Mouse (Mus musculus): ENCODE results near the gene Ror1. TPM values are rescaled to one million over a fixed set of nuclear protein-coding genes. Genes with fewer than 3 reads are reported as not detected.

The Ror1 gene
- polyA plus RNA-seq, 1 experiment from 2014 or later, result 4.0 TPM

- H3K9me3 ChIP-seq (ENCODE audit: control insufficient read depth, low read length), result no peaks in the 10 kb centered on the region
- H3K4me2 ChIP-seq (ENCODE audit: low read depth, low read length), result no peak overlapping the region
- no peak overlapping the region for H3K9ac ChIP-seq (ENCODE audit: low read depth, low read length)
- H3K36me3 ChIP-seq (ENCODE audit: control insufficient read depth, insufficient read depth, low read length), result no peaks in the 10 kb centered on the region
- no peak overlapping the region for H3K4me3 ChIP-seq (ENCODE audit: low read length)
- H3K27me3 ChIP-seq (replicated peaks; ENCODE audit: control insufficient read depth, insufficient read depth, low read length), result no peaks in the 10 kb centered on the region
- ATAC-seq, result no peak
- no peak overlapping the region for H3K27ac ChIP-seq (ENCODE audit: low read length)
- 64% methylated on average over 4 of the region's 4 CpGs for WGBS
- H3K4me1 ChIP-seq (ENCODE audit: control insufficient read depth, insufficient read depth, low read length), result peaks cover 5% of the 10 kb centered on the region; the same call in 1 of the 2 replicates
These were observed 115.7 kb downstream of the Ror1 start for GRCm38 (mm10) chr4:100211331-100211730.

GRCm38 (mm10) chr4:100214324-100215215 lies 119.0 kb downstream of the Ror1 start:
- H3K4me3 ChIP-seq (ENCODE audit: low read length), result no peak overlapping the region
- no peak overlapping the region for H3K27ac ChIP-seq (ENCODE audit: low read length)
- 49% methylated on average over 13 of the region's 13 CpGs for WGBS
- peaks cover 8% of the 10 kb centered on the region; the same call in 1 of the 2 replicates for H3K4me1 ChIP-seq (ENCODE audit: control insufficient read depth, insufficient read depth, low read length)
- no peaks in the 10 kb centered on the region for H3K27me3 ChIP-seq (replicated peaks; ENCODE audit: control insufficient read depth, insufficient read depth, low read length)
- ATAC-seq, result peak; percentile 66
- H3K36me3 ChIP-seq (ENCODE audit: control insufficient read depth, insufficient read depth, low read length), result no peaks in the 10 kb centered on the region
- H3K9me3 ChIP-seq (ENCODE audit: control insufficient read depth, low read length), result no peaks in the 10 kb centered on the region
- H3K4me2 ChIP-seq (ENCODE audit: low read depth, low read length), result no peak overlapping the region
- no peak overlapping the region for H3K9ac ChIP-seq (ENCODE audit: low read depth, low read length)

DNA sequence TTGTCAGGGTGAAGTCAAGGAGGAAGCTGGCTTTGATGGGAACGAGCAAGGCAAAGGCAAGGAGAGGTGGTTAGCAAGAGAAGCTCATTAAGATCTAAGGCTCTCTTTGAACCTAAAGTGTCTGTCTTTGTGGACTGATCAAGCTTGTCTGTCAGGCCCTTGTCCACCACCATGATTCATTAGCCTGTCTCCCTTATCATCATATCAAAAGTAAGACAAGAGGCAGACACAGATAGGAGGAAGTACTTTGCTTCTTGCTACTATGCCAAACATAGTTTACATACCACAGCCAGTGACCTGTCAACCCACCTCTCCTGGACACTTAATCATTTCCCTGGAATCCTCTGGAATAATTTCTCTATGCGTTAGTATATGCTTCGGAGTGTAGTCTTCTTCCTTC lies 121.0 kb downstream of the Ror1 start:
- H3K36me3 ChIP-seq (ENCODE audit: control insufficient read depth, insufficient read depth, low read length), result no peaks in the 10 kb centered on the region
- no peaks in the 10 kb centered on the region for H3K9me3 ChIP-seq (ENCODE audit: control insufficient read depth, low read length)
- H3K27ac ChIP-seq (ENCODE audit: low read length), result no peak overlapping the region
- WGBS, result 52% methylated on average over 3 of the region's 3 CpGs
- H3K27me3 ChIP-seq (replicated peaks; ENCODE audit: control insufficient read depth, insufficient read depth, low read length), result no peaks in the 10 kb centered on the region
- no peak overlapping the region for H3K9ac ChIP-seq (ENCODE audit: low read depth, low read length)
- H3K4me2 ChIP-seq (ENCODE audit: low read depth, low read length), result no peak overlapping the region
- peaks cover 8% of the 10 kb centered on the region; the same call in 1 of the 2 replicates for H3K4me1 ChIP-seq (ENCODE audit: control insufficient read depth, insufficient read depth, low read length)
- no peak overlapping the region for H3K4me3 ChIP-seq (ENCODE audit: low read length)
- no peak for ATAC-seq

- H3K27ac ChIP-seq (ENCODE audit: low read length), result no peak overlapping the region
- H3K27me3 ChIP-seq (replicated peaks; ENCODE audit: control insufficient read depth, insufficient read depth, low read length), result no peaks in the 10 kb centered on the region
- no peaks in the 10 kb centered on the region for H3K36me3 ChIP-seq (ENCODE audit: control insufficient read depth, insufficient read depth, low read length)
- no peaks in the 10 kb centered on the region for H3K9me3 ChIP-seq (ENCODE audit: control insufficient read depth, low read length)
- H3K4me2 ChIP-seq (ENCODE audit: low read depth, low read length), result no peak overlapping the region
- ATAC-seq, result no peak
- H3K9ac ChIP-seq (ENCODE audit: low read depth, low read length), result no peak overlapping the region
- no peak overlapping the region for H3K4me3 ChIP-seq (ENCODE audit: low read length)
- peaks cover 14% of the 10 kb centered on the region for H3K4me1 ChIP-seq (ENCODE audit: control insufficient read depth, insufficient read depth, low read length)
- 63% methylated on average over 4 of the region's 4 CpGs for WGBS
These were observed 123.4 kb downstream of the Ror1 start for GRCm38 (mm10) chr4:100219026-100219425.

GRCm38 (mm10) chr4:100219599-100219998 lies 124.0 kb downstream of the Ror1 start:
- H3K36me3 ChIP-seq (ENCODE audit: control insufficient read depth, insufficient read depth, low read length), result no peaks in the 10 kb centered on the region
- ATAC-seq, result no peak
- H3K27ac ChIP-seq (ENCODE audit: low read length), result no peak overlapping the region
- no peak overlapping the region for H3K4me3 ChIP-seq (ENCODE audit: low read length)
- no peaks in the 10 kb centered on the region for H3K9me3 ChIP-seq (ENCODE audit: control insufficient read depth, low read length)
- H3K9ac ChIP-seq (ENCODE audit: low read depth, low read length), result no peak overlapping the region
- H3K4me2 ChIP-seq (ENCODE audit: low read depth, low read length), result no peak overlapping the region
- H3K4me1 ChIP-seq (ENCODE audit: control insufficient read depth, insufficient read depth, low read length), result peaks cover 10% of the 10 kb centered on the region
- WGBS, result 78% methylated on average over 4 of the region's 4 CpGs
- no peaks in the 10 kb centered on the region for H3K27me3 ChIP-seq (replicated peaks; ENCODE audit: control insufficient read depth, insufficient read depth, low read length)

DNA sequence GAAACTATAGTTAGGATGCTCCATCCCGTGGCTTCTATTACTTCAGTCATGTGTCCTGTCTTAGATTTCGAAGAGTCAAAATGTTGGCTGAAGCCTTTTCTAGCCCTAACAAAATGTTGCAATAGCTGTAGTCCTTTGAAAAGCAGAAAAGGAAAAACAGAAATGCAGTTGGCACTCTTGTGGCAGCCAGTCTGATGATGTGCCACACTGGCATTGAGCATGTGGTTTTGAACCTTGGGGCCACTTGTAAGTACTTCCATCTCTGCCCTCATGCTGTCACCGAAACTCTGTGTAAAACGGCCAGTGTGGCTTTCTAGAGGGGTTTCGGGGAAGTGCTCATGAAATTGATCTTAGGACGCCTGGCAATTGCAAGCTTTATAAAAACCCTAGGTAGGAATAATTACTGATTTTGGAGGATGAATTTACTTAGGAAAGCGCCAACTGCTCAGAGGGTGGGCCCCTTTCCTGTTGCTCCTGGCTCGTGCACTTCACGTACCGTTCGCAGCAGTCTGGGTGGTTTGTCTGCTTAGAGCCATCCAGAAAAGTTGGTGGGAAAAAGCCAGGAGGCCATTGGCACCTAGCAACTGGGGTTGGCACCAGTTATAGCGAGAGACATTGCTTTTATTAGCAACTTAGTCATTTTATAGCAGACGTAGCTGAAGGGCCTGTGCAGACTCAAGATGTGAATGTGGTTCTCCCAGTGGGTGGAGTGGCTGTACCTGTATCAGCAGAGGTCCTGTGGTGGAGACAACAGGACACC lies 126.6 kb downstream of the Ror1 start:
- no peak for ATAC-seq
- 76% methylated on average over 13 of the region's 13 CpGs for WGBS

DNA sequence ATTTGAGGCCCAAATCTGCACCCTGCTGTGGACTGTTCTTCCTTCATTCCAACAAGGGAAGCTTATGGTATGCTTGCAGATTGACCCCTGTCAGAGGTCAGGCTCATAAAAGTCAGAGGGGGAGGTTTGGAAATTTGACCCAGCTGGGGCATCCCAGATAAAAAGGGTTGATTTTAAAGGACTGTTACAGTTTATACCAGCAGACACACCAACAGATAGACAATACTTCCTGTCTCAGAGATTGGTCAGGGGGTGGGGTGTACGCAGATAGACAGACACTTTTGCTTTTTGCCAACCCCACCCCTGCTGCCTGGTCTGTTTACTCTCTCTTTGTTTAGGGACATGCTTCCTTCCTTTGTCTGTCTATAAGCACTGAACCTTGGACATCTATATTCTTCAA lies 127.9 kb downstream of the Ror1 start:
- Histone ChIP-seq H3K27me3 (replicated peaks; ENCODE audit: control insufficient read depth, insufficient read depth, low read length) (no peaks in the 10 kb centered on the region), H3K9me3 (ENCODE audit: control insufficient read depth, low read length) (no peaks in the 10 kb centered on the region), H3K27ac (ENCODE audit: low read length) (no peak overlapping the region), H3K4me3 (ENCODE audit: low read length) (no peak overlapping the region), H3K36me3 (ENCODE audit: control insufficient read depth, insufficient read depth, low read length) (no peaks in the 10 kb centered on the region), H3K4me2 (ENCODE audit: low read depth, low read length) (no peak overlapping the region), H3K9ac (ENCODE audit: low read depth, low read length) (no peak overlapping the region), H3K4me1 (ENCODE audit: control insufficient read depth, insufficient read depth, low read length) (peaks cover 6% of the 10 kb centered on the region)
- ATAC-seq, result peak; percentile 44
- 43% methylated on average over 1 of the region's 1 CpGs for WGBS

More for the DNA sequence above, 126.6 kb downstream of the Ror1 start:
- no peak overlapping the region for H3K4me2 ChIP-seq (ENCODE audit: low read depth, low read length)
- no peak overlapping the region for H3K4me3 ChIP-seq (ENCODE audit: low read length)
- no peaks in the 10 kb centered on the region for H3K9me3 ChIP-seq (ENCODE audit: control insufficient read depth, low read length)
- no peaks in the 10 kb centered on the region for H3K36me3 ChIP-seq (ENCODE audit: control insufficient read depth, insufficient read depth, low read length)
- peaks cover 6% of the 10 kb centered on the region for H3K4me1 ChIP-seq (ENCODE audit: control insufficient read depth, insufficient read depth, low read length)
- no peak overlapping the region for H3K9ac ChIP-seq (ENCODE audit: low read depth, low read length)
- H3K27ac ChIP-seq (ENCODE audit: low read length), result no peak overlapping the region
- H3K27me3 ChIP-seq (replicated peaks; ENCODE audit: control insufficient read depth, insufficient read depth, low read length), result no peaks in the 10 kb centered on the region

GRCm38 (mm10) chr4:100223965-100224364 lies 128.4 kb downstream of the Ror1 start:
- Histone ChIP-seq H3K4me1 (ENCODE audit: control insufficient read depth, insufficient read depth, low read length) (peaks cover 6% of the 10 kb centered on the region), H3K9ac (ENCODE audit: low read depth, low read length) (no peak overlapping the region), H3K9me3 (ENCODE audit: control insufficient read depth, low read length) (no peaks in the 10 kb centered on the region), H3K36me3 (ENCODE audit: control insufficient read depth, insufficient read depth, low read length) (no peaks in the 10 kb centered on the region), H3K4me2 (ENCODE audit: low read depth, low read length) (no peak overlapping the region), H3K27ac (ENCODE audit: low read length) (no peak overlapping the region), H3K4me3 (ENCODE audit: low read length) (no peak overlapping the region), H3K27me3 (replicated peaks; ENCODE audit: control insufficient read depth, insufficient read depth, low read length) (no peaks in the 10 kb centered on the region)
- peak; percentile 66 for ATAC-seq
- 82% methylated on average over 3 of the region's 3 CpGs for WGBS

GRCm38 (mm10) chr4:100226619-100227018 lies 131.0 kb downstream of the Ror1 start:
- no peak overlapping the region for H3K27ac ChIP-seq (ENCODE audit: low read length)
- no peak overlapping the region for H3K4me2 ChIP-seq (ENCODE audit: low read depth, low read length)
- no peak overlapping the region for H3K9ac ChIP-seq (ENCODE audit: low read depth, low read length)
- 36% methylated on average over 4 of the region's 4 CpGs for WGBS
- ATAC-seq, result no peak
- H3K36me3 ChIP-seq (ENCODE audit: control insufficient read depth, insufficient read depth, low read length), result no peaks in the 10 kb centered on the region
- no peaks in the 10 kb centered on the region for H3K9me3 ChIP-seq (ENCODE audit: control insufficient read depth, low read length)
- no peak overlapping the region for H3K4me3 ChIP-seq (ENCODE audit: low read length)
- peaks cover 6% of the 10 kb centered on the region for H3K4me1 ChIP-seq (ENCODE audit: control insufficient read depth, insufficient read depth, low read length)
- no peaks in the 10 kb centered on the region for H3K27me3 ChIP-seq (replicated peaks; ENCODE audit: control insufficient read depth, insufficient read depth, low read length)

Data from intestine, embryonic 16.5 days (tissue).